ENCODE assay signal across 8 mouse cellular contexts in genomic region chr13:36724533-36725470, GRCm38 (mm10). TPM values are rescaled to one million over a fixed set of nuclear protein-coding genes. Genes with fewer than 3 reads are reported as not detected.
DNase-seq lines count a peak whose midpoint lies in the region; ATAC-seq lines count a peak whose summit lies in the region.

No protein-coding gene starts in this region.

- H3K4me3 ChIP-seq in megakaryocyte, embryonic 14.5 days (replicated peaks): peak overlapping the region; percentile 18
- peak overlapping the region; percentile 34 for H3K4me3 ChIP-seq in hindbrain, embryonic 10.5 days

- H3K4me1 ChIP-seq in megakaryocyte, embryonic 14.5 days: peaks cover 30% of the 10 kb centered on the region
- peaks cover 40% of the 10 kb centered on the region for H3K4me1 ChIP-seq in hindbrain, embryonic 10.5 days (replicated peaks)

- DNase-seq in embryo, embryonic 11 days: peak; percentile 76
- peak; percentile 68 for DNase-seq in hindbrain, embryonic 10.5 days (ENCODE audit: low spot score)
- peak; percentile 69 for DNase-seq in left cerebral cortex, postnatal 36 days (ENCODE audit: low spot score in 2 of 2)
- DNase-seq in neural tube, embryonic 10.5 days (ENCODE audit: extremely low spot score, low spot score): peak; percentile 68
- no peak for DNase-seq in T-cell, adult 2 months (ENCODE audit: low spot score)

- intact Hi-C loops in left cerebral cortex, postnatal 36 days (cut with DNase I): loop anchor here (5.0 kb wide), 2 partner anchors 148 to 223 kb away; no protein-coding TSS in a partner anchor

- no peaks in the 10 kb centered on the region for H3K36me3 ChIP-seq in megakaryocyte, embryonic 14.5 days (replicated peaks; ENCODE audit: low read length)
- H3K36me3 ChIP-seq in hindbrain, embryonic 10.5 days: no peaks in the 10 kb centered on the region

- H3K27ac ChIP-seq in hindbrain, embryonic 10.5 days: peak overlapping the region; percentile 63; the same call in 1 of the 2 replicates

- H3K27me3 ChIP-seq in megakaryocyte, embryonic 14.5 days (replicated peaks): peaks cover 95% of the 10 kb centered on the region
- H3K27me3 ChIP-seq in hindbrain, embryonic 10.5 days (ENCODE audit: insufficient read depth, poor library complexity, severe bottlenecking): peaks cover 99% of the 10 kb centered on the region

- no peak for ATAC-seq in megakaryocyte, adult 5-6 weeks (ENCODE audit: poor library complexity, severe bottlenecking)
- no peak for ATAC-seq in granulocyte monocyte progenitor cell, adult 5-6 weeks (replicated peaks; ENCODE audit: poor library complexity, severe bottlenecking)

- H3K9me3 ChIP-seq in megakaryocyte, embryonic 14.5 days: peaks cover 3% of the 10 kb centered on the region; the same call in 1 of the 2 replicates
- no peaks in the 10 kb centered on the region for H3K9me3 ChIP-seq in hindbrain, embryonic 10.5 days

- WGBS in hindbrain, embryonic 10.5 days: under 1% methylated on average over 40 of the region's 40 CpGs

RNA-seq across cellular contexts. Expression of gene Nrn1, which starts 10.1 kb away (rescaled TPM):
- 0.57 TPM in 1 of 2 replicates, not detected in the other for polyA plus RNA-seq in megakaryocyte, embryonic 14.5 days (2012; ENCODE audit: insufficient read depth, low replicate concordance)
- not detected in 2 replicates for total RNA-seq in megakaryocyte, adult 5-6 weeks (2015)
- total RNA-seq in megakaryocyte, adult 5-6 weeks (2017): not detected in 2 replicates
- 10.8 and 21.6 TPM in 2 replicates for polyA plus RNA-seq in hindbrain, embryonic 10.5 days (2016; fragmentation: Nextera tagmentation; extraction: Ambion mirVana)
- 100 to 1,000 TPM; 288 to 356 TPM for total RNA-seq in left cerebral cortex, postnatal 36 days (2021)
- not detected in 2 replicates for total RNA-seq in granulocyte monocyte progenitor cell, adult 5-6 weeks (2014; fragmentation: Nextera tagmentation)
- total RNA-seq in granulocyte monocyte progenitor cell, adult 5-6 weeks (2017): not detected in 2 replicates

Comparison
In these comparisons a context has a peak if more than half of its experiments do, and no peak if none do; other contexts are left out.
1. RNA of gene Nrn1, which starts 10.1 kb away (total RNA-seq): 288 to 356 TPM in left cerebral cortex, postnatal 36 days; not detected in megakaryocyte, adult 5-6 weeks and not detected in granulocyte monocyte progenitor cell, adult 5-6 weeks; every median in the first group is over 100 times any median in the second.